Mouse (Mus musculus) CH12.LX (cell line): ENCODE measurements around the gene Nfatc2. TPM values are rescaled to one million over a fixed set of nuclear protein-coding genes. Genes with fewer than 3 reads are reported as not detected.

ENCODE experiments used
- DNase-seq: peaks from one replicate; pipeline ENCODE4 v3.0.0-alpha.2; 2013; ENCODE audit errors: extremely low read depth
- H3K27ac ChIP-seq: 2 replicates; pipeline ENCODE4 v1.5.1; 2012; ENCODE audit warnings: low read depth, mild to moderate bottlenecking, control low read depth, moderate library complexity; ENCODE audit not compliant: insufficient read depth
- H3K27me3 ChIP-seq: replicated peaks from 2 replicates; pipeline ENCODE3; 2012; ENCODE audit warnings: inconsistent platforms
- H3K36me3 ChIP-seq, 2 experiments: replicated peaks in 1 of 2; 2 replicates each; pipeline versions ENCODE3 to v1.6.1; 2012; ENCODE audit warnings: inconsistent platforms in 1 of 2, low read length in 1 of 2, mild to moderate bottlenecking in 1 of 2, mixed read lengths in 1 of 2, moderate library complexity in 1 of 2; ENCODE audit not compliant: control insufficient read depth in 1 of 2, insufficient read depth in 1 of 2
- H3K4me1 ChIP-seq, 2 experiments: 2 replicates each; pipeline ENCODE4 v1.6.1; 2012; ENCODE audit warnings: inconsistent platforms in 1 of 2, moderate library complexity in 1 of 2; ENCODE audit not compliant: insufficient read depth in 2 of 2, control insufficient read depth in 1 of 2
- H3K4me2 ChIP-seq: 2 replicates; pipeline ENCODE4 v1.6.1; 2012; ENCODE audit warnings: low read depth, mild to moderate bottlenecking, control low read depth; ENCODE audit not compliant: poor library complexity, insufficient read depth, severe bottlenecking
- H3K4me3 ChIP-seq, 3 experiments: fragments of 150-350 bp in 1 of 3; sonication (generic) in 1 of 3; replicated peaks in 1 of 3; 2 replicates each; pipeline versions ENCODE3 to v1.5.1; 2011 to 2012; ENCODE audit warnings: low read depth in 2 of 3, low read length in 2 of 3, mild to moderate bottlenecking in 2 of 3, moderate library complexity in 2 of 3, control low read depth in 1 of 3, improper control_type of control experiment in 1 of 3, inconsistent platforms in 1 of 3, mixed read lengths in 1 of 3; ENCODE audit not compliant: poor library complexity in 1 of 3
- H3K79me2 ChIP-seq: replicated peaks from 2 replicates; pipeline ENCODE4 v1.6.1; 2012; ENCODE audit warnings: mild to moderate bottlenecking, moderate library complexity; ENCODE audit not compliant: control insufficient read depth, poor library complexity, insufficient read depth, severe bottlenecking; ENCODE audit errors: extremely low read depth
- H3K9ac ChIP-seq: 2 replicates; pipeline ENCODE4 v1.6.1; 2012; ENCODE audit warnings: low read depth, mild to moderate bottlenecking, control low read depth, moderate library complexity; ENCODE audit not compliant: insufficient read depth
- H3K9me3 ChIP-seq: replicated peaks from 2 replicates; pipeline ENCODE3; 2012; ENCODE audit warnings: low read length, inconsistent platforms, mixed read lengths
- CHD2 ChIP-seq: IDR thresholded peaks from 2 replicates; pipeline ENCODE4 v1.6.1; 2011; ENCODE audit warnings: low read length, improper control_type of control experiment
- CTCF ChIP-seq, 2 experiments: IDR thresholded peaks in 1 of 2; conservative IDR thresholded peaks in 1 of 2; 2 replicates each; pipeline ENCODE4 v1.5.1; 2011 to 2012; ENCODE audit warnings: low read depth in 2 of 2, low read length in 2 of 2, improper control_type of control experiment in 1 of 2, inconsistent platforms in 1 of 2, mild to moderate bottlenecking in 1 of 2, moderate library complexity in 1 of 2
- HCFC1 ChIP-seq: IDR thresholded peaks from 2 replicates; pipeline ENCODE4 v1.6.1; 2012; ENCODE audit warnings: low read depth, mild to moderate bottlenecking, inconsistent platforms, low read length, improper control_type of control experiment
- JUND ChIP-seq: conservative IDR thresholded peaks from 2 replicates; pipeline ENCODE4 v1.6.1; 2011; ENCODE audit warnings: low read depth, low read length, improper control_type of control experiment
- KAT2A ChIP-seq: IDR thresholded peaks from 2 replicates; pipeline ENCODE4 v1.6.1; 2012; ENCODE audit warnings: low read length, improper control_type of control experiment, inconsistent platforms; ENCODE audit not compliant: insufficient replicate concordance
- MAX ChIP-seq: IDR thresholded peaks from 2 replicates; pipeline ENCODE4 v1.6.1; 2011; ENCODE audit warnings: low read length, improper control_type of control experiment
- MEF2A ChIP-seq: IDR thresholded peaks from 2 replicates; pipeline ENCODE4 v1.6.1; 2014; ENCODE audit warnings: low read depth, mild to moderate bottlenecking, inconsistent platforms, low read length, improper control_type of control experiment, borderline replicate concordance
- NRF1 ChIP-seq: IDR thresholded peaks from 2 replicates; pipeline ENCODE4 v1.6.1; 2014; ENCODE audit warnings: low read depth, mild to moderate bottlenecking, inconsistent platforms, low read length, improper control_type of control experiment, moderate library complexity
- RAD21 ChIP-seq: IDR thresholded peaks from 2 replicates; pipeline ENCODE4 v1.6.1; 2011; ENCODE audit warnings: low read depth, mild to moderate bottlenecking, low read length, improper control_type of control experiment, moderate library complexity
- SMC3 ChIP-seq: IDR thresholded peaks from 2 replicates; pipeline ENCODE4 v1.6.1; 2011; ENCODE audit warnings: low read depth, low read length, improper control_type of control experiment
- TBP ChIP-seq: conservative IDR thresholded peaks from 2 replicates; pipeline ENCODE4 v1.6.1; 2011; ENCODE audit warnings: low read depth, low read length, improper control_type of control experiment
- TCF12 ChIP-seq: IDR thresholded peaks from 2 replicates; pipeline ENCODE4 v1.6.1; 2014; ENCODE audit warnings: low read depth, mild to moderate bottlenecking, inconsistent platforms, low read length, improper control_type of control experiment
- USF1 ChIP-seq: IDR thresholded peaks from 2 replicates; pipeline ENCODE4 v1.6.1; 2014; ENCODE audit warnings: low read depth, mild to moderate bottlenecking, inconsistent platforms, low read length, improper control_type of control experiment
- USF2 ChIP-seq: conservative IDR thresholded peaks from 2 replicates; pipeline ENCODE4 v1.6.1; 2011; ENCODE audit warnings: low read depth, low read length, improper control_type of control experiment
- ZKSCAN1 ChIP-seq: IDR thresholded peaks from 2 replicates; pipeline ENCODE4 v1.6.1; 2012; ENCODE audit warnings: low read depth, inconsistent platforms, low read length, improper control_type of control experiment, borderline replicate concordance
- ZMIZ1 ChIP-seq: IDR thresholded peaks from 2 replicates; pipeline ENCODE4 v1.6.1; 2012; ENCODE audit warnings: low read depth, mild to moderate bottlenecking, inconsistent platforms, low read length, improper control_type of control experiment
- ZNF384 ChIP-seq: IDR thresholded peaks from 2 replicates; pipeline ENCODE4 v1.6.1; 2012; ENCODE audit warnings: low read depth, low read length, improper control_type of control experiment, inconsistent platforms
- dilution Hi-C: fragments of 300-500 bp; cut with MboI; formaldehyde crosslinking; loops from 2 replicates; pipeline ENCODE4 v1.14.3; 2020; ENCODE audit warnings: low sequenced_read_pairs; ENCODE audit not compliant: extremely low pct_unique_long_range_greater_than_20kb, extremely low pct_ligation_motif_present
- in situ Hi-C: fragments of 300-500 bp; cut with MboI; formaldehyde crosslinking; loops from 3 replicates; pipeline ENCODE4 v1.14.3; 2019; ENCODE audit warnings: low sequenced_read_pairs, low pct_ligation_motif_present, low pct_unique_long_range_greater_than_20kb, mixed read lengths
- polyA plus RNA-seq: library from polyadenylated mRNA; unstranded; fragments of >175 nt; gene quantifications from 2 replicates; pipeline ENCODE4 v1.2.1, GENCODE M21; 2012; ENCODE audit warnings: low read depth; ENCODE audit not compliant: insufficient read length
- total RNA-seq, 2 experiments: library from RNA; depleted of rRNA; stranded (reverse); fragments of 300-350 nt in 1 of 2; fragments of >200 nt in 1 of 2; gene quantifications; 2 replicates each; pipeline ENCODE4 v1.2.3; 2012 to 2014

The Nfatc2 gene
- total and polyA plus RNA-seq, 3 experiments: 1.8 to 4.8 (median 3.6) TPM

GRCm38 (mm10) chr2:168428375-168428901 is 173.0 kb downstream of the Nfatc2 start:
- Histone ChIP-seq H3K9ac (no peak overlapping the region), H3K4me1 (peaks cover 4 to 7% of the 10 kb centered on the region in 2 experiments; a peak in 3 of 4 replicates), H3K79me2 (no peaks in the 10 kb centered on the region), H3K36me3 (no peaks in the 10 kb centered on the region), H3K27ac (no peak overlapping the region), H3K4me3 (no peak overlapping the region), H3K27me3 (no peaks in the 10 kb centered on the region), H3K9me3 (peaks cover 24% of the 10 kb centered on the region), H3K4me2 (no peak overlapping the region)
- in situ Hi-C loops: no loop called here
- no peak for DNase-seq
- dilution Hi-C loops: no loop called here
- no peak for TF ChIP-seq MEF2A
- no peak for TF ChIP-seq TCF12
- TF ChIP-seq KAT2A: no peak
- TF ChIP-seq CTCF (conservative IDR thresholded peaks at IDR 0.05 in 1 of 2, IDR thresholded peaks at IDR 0.05 in 1 of 2; ENCODE audit: low read depth in 2 of 2, low read length in 2 of 2): peak in 1 of 2 experiments; percentile 86; a peak in 2 of 4 replicates
- peak; percentile 5 for TF ChIP-seq RAD21
- no peak for TF ChIP-seq ZNF384
- TF ChIP-seq ZMIZ1: no peak
- TF ChIP-seq ZKSCAN1: no peak
- no peak for TF ChIP-seq TBP
- no peak for TF ChIP-seq HCFC1
- no peak for TF ChIP-seq USF1
- no peak for TF ChIP-seq CHD2
- TF ChIP-seq JUND: no peak
- peak; percentile 59 for TF ChIP-seq SMC3
- TF ChIP-seq USF2: no peak
- TF ChIP-seq NRF1: no peak
- no peak for TF ChIP-seq MAX

Other genes starting within 250 kb of the Nfatc2 start
- 18.4 and 18.9 TPM in 2 replicates for gene Atp9a, start 140.8 kb upstream of the Nfatc2 start, total RNA-seq (2012; rRNA removed)
- gene Atp9a, start 140.8 kb upstream of the Nfatc2 start, total RNA-seq (2014; rRNA removed): 33.3 and 43.7 TPM in 2 replicates
- 39.7 and 40.1 TPM in 2 replicates for gene Atp9a, start 140.8 kb upstream of the Nfatc2 start, polyA plus RNA-seq
- not detected in 2 replicates for gene Sall4, start 166.3 kb upstream of the Nfatc2 start, total RNA-seq (2012; rRNA removed)
- not detected in 2 replicates for gene Sall4, start 166.3 kb upstream of the Nfatc2 start, total RNA-seq (2014; rRNA removed)
- not detected in 2 replicates for gene Sall4, start 166.3 kb upstream of the Nfatc2 start, polyA plus RNA-seq